Mouse (Mus musculus) thymus, postnatal 14 days (tissue): Measurements from ENCODE around the gene Syne1.
A peak's percentile ranks its signal among the peaks of the same experiment; 100 is the strongest.

ENCODE experiments used
- DNase-seq: peaks from one replicate; pipeline ENCODE4 v3.0.0; 2021

Syne1 gene

DNA sequence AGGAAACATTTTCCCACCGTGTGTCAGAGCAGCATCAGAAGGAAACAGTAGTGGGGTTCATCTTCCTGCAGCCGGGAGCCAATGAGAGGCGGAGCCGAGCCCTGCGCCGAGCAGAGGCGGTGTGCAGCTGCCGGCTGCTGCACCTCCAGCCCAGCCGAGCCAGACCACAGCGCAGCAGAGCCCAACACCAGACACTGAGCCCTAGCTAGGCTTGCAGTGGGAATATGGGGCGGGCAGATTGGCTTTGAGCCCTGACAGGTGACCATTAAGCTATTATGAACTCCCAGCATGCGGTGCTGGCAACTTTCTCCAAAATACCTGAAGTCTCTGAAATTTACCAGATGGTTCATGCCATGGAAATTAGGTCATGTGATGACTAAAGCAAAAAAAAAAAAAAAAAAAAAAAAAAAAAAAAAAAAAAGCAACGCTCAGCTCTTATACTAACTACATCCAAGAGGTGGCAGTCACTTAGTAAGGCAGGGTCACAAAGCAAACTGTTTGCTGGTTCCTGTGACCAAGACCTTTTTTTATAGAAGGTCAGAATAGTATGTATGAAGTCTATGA, 356.5 kb downstream of the Syne1 start:
- peak; percentile 87 for DNase-seq

GRCm38 (mm10) chr10:5194081-5194670, 357.1 kb downstream of the Syne1 start:
- DNase-seq = no peak

GRCm38 (mm10) chr10:5192861-5193490, 358.3 kb downstream of the Syne1 start:
- no peak for DNase-seq

GRCm38 (mm10) chr10:5190756-5191155, 360.5 kb downstream of the Syne1 start:
- DNase-seq = no peak

DNA sequence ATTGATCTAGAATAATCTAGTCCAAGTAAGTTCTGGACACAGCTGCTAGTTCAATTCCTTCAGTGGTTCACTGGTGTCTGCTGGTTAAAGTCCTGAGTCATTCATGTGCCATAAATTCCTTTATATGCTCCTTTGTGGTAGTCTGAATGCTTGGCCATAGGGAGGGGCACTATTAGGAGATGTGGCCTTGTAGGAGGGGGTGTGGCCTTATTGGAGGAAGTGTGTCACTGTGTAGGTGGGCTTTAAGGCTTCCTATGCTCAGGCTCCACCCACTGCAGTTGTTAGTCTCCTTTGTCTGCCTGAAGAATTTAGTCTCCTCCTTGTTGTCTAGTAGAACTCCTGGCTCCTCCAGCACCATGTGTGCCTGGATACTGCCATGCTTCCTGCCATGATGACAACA, 362.4 kb downstream of the Syne1 start:
- DNase-seq = no peak

GRCm38 (mm10) chr10:5185156-5186083, 365.9 kb downstream of the Syne1 start:
- DNase-seq = no peak

DNA sequence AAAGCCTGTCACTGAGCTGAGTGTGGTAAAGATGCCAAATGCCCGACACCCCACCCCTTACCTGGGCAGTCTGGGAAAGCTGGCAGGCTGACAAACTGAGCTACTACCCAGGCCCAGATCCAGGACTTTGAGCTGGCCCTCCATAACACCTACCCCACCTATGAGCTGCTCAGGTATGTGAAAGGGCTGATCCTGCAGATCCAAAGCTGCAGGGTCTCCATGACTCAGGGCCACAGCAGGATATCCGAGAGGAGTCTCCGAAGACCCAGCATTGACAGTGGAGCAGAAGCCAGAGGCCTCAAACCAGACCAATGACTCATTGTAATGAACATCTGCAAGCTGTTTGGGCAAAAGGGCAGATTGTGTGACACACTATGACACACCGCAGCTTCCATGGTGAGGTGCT, 369.5 kb downstream of the Syne1 start:
- DNase-seq = no peak

GRCm38 (mm10) chr10:5179891-5180290, 371.4 kb downstream of the Syne1 start:
- DNase-seq = no peak

DNA sequence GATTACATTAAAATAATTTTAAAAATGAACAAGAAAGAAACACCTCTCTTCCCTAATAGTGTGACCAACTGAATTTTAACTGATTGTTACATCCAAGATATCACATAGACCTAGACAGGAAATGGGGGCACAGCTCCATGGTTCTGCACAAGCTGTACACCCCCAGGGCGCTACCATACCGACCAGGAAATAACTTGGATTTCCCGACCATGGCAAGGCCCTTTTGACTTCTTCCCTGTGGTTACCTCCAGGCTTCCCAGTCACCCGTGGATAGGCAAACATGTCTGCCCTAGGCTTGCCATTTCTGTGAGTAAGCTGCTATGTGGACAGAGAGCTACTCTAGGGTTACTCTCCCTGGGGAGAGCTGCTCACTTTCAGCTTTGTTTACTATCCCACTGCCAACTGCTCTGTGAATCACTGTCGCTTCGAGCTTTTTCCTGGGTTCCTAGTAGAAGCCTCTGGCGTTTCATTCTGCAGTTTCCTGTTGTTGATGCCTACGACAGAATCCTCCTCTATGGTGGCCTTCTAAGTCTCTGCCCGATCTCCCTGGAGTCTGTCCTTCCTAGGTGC, 373.8 kb downstream of the Syne1 start:
- DNase-seq = no peak

DNA sequence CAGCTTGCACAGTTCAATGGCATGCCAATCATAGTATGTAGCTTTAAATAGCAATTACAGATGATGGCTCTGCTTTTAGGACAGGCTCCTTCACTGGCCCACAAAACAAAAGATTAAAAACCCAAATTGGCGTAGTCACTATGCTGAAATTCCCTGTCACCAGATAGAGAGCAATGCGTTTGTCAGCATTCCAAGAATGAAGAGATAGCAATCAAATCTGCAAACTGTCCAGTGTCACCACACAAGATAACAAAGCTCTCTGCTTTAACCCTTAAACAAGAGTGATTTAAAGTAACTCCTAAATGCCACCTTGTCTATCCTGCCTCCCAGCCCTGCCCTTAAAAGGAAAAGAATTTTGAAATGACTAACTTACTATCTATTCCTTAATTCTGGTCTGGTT, 374.9 kb downstream of the Syne1 start:
- DNase-seq = no peak

DNA sequence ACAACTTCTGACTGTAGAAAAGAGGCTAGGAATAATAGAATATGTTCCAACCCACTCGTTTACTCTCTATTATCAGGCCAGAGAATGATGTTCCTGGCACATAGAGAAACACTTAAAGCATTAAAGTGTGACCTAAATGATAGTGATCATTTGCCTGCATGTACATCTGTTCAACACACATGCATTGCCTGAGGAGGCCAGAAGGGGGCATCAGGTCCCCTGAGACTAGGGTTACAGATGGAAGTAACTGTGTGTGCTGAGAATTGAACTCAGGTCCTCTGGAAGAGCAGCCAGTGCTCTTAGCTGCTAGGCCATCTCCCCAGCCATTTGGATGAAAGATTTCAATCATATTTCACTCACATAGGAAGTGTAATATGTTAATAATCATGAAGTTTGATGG, 380.9 kb downstream of the Syne1 start:
- DNase-seq = peak; percentile 37

GRCm38 (mm10) chr10:5167481-5167880, 383.8 kb downstream of the Syne1 start:
- DNase-seq = no peak

- no peak for DNase-seq
Measured at GRCm38 (mm10) chr10:5165439-5165838, 385.8 kb downstream of the Syne1 start.

- DNase-seq = peak; percentile 68
Measured at GRCm38 (mm10) chr10:5163770-5164169, 387.5 kb downstream of the Syne1 start.

GRCm38 (mm10) chr10:5163286-5163685, 388.0 kb downstream of the Syne1 start:
- DNase-seq = no peak

- DNase-seq = peak; percentile 59
Measured at GRCm38 (mm10) chr10:5161394-5161872, 389.8 kb downstream of the Syne1 start.

- DNase-seq = no peak
Measured at GRCm38 (mm10) chr10:5159679-5160078, 391.6 kb downstream of the Syne1 start.

- no peak for DNase-seq
Measured at GRCm38 (mm10) chr10:5153047-5153446, 398.2 kb downstream of the Syne1 start.

DNA sequence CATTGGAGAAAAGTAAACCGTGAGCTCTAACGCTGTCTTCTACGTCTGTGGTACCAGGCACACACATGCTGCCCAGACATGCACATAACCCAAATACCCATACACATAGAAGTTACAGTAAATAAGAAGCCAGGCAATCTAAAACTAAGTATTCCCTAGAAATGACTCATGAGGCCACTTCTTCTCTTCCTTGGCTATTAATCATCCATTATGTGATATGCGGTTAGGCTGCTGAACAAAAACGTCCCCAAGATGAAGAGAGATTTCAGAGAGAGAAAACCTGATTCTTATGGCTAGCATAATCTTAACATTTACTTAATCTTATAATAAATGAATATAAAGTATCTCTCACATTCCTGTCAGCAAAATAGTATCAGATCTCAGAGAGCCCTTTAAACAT, 409.8 kb downstream of the Syne1 start:
- no peak for DNase-seq

DNA sequence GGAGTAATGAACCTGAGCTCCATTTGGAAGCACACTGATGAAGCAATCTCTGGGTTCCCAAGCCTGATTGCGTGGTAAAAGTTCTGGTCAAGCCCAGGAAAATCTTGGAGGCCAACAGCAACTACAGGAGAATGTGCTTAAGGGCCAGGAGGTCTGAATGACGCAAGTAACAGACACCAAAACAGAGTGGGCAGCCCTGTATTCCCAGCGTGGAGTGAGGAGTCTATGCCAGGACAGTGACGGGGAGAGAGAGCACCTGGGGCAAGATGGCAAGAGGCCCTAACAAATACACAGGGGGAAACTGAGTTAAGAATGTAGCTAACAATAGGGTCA, 411.4 kb downstream of the Syne1 start:
- no peak for DNase-seq

- DNase-seq = no peak
Measured at GRCm38 (mm10) chr10:5139246-5139931, 411.9 kb downstream of the Syne1 start.

- DNase-seq = no peak
Measured at GRCm38 (mm10) chr10:5132050-5132449, 419.2 kb downstream of the Syne1 start.

DNA sequence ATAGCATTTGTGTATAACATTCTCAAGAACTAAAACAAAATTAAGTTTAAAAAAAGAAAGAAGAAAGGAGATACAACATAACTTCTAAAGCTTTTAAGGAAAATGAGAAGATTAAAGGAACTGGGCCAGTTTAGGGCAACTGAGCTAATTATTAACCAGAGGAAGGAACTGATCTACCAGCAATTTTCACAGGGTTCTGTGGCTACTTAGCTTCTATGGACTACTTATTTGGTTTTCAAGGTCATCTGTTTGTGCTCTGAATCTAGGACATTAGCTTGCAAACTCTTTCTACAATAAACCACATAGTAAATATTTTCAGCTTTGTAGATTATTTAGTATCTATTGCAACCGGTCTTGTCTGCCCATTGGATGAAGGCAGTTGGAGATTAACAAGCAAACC, 420.8 kb downstream of the Syne1 start:
- DNase-seq = no peak
